Mouse (Mus musculus): ENCODE measurements around the gene Pomt1. TPM values are rescaled to one million over a fixed set of nuclear protein-coding genes. Genes with fewer than 3 reads are reported as not detected.

Pomt1 gene
- polyA plus RNA-seq, 1 experiment from 2014 or later, result 28.3 TPM

DNA sequence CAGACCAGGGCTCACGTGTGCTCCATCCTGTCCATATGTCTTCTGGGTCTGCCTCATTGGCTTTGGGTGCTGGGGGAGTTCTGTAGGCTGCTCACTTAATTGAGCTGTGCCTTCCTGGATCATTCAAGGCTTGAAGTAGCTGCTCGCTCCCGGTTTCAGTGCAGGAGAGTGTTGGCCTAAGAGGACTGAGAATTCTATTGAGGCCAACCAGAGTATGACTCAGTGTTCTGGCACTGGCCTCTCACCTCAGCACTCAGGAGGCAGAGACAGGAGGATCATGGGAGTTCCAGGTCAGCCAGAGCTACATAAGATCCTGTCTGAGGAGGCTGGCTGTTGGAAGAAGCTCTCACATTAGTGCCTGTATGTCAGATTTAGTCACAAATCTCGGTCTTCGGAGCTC, 18.3 kb upstream of the Pomt1 start:
- Histone ChIP-seq H3K4me2 (ENCODE audit: low read length) (no peak overlapping the region), H3K4me3 (replicated peaks; ENCODE audit: low read depth, low read length) (no peak overlapping the region), H3K27ac (replicated peaks; ENCODE audit: low read depth, low read length) (no peak overlapping the region), H3K27me3 (ENCODE audit: control insufficient read depth, insufficient read depth, low read length) (no peaks in the 10 kb centered on the region), H3K9me3 (ENCODE audit: control insufficient read depth, low read length) (no peaks in the 10 kb centered on the region), H3K9ac (replicated peaks; ENCODE audit: low read length) (no peak overlapping the region), H3K4me1 (ENCODE audit: control insufficient read depth, insufficient read depth, low read length) (no peaks in the 10 kb centered on the region), H3K36me3 (ENCODE audit: control insufficient read depth, insufficient read depth, low read length) (peaks cover 100% of the 10 kb centered on the region)
- WGBS, result 95% methylated on average over 5 of the region's 5 CpGs
- DNase-seq (no peak), ATAC-seq (ENCODE audit: low FRiP score, low TSS enrichment) (no peak)

DNA sequence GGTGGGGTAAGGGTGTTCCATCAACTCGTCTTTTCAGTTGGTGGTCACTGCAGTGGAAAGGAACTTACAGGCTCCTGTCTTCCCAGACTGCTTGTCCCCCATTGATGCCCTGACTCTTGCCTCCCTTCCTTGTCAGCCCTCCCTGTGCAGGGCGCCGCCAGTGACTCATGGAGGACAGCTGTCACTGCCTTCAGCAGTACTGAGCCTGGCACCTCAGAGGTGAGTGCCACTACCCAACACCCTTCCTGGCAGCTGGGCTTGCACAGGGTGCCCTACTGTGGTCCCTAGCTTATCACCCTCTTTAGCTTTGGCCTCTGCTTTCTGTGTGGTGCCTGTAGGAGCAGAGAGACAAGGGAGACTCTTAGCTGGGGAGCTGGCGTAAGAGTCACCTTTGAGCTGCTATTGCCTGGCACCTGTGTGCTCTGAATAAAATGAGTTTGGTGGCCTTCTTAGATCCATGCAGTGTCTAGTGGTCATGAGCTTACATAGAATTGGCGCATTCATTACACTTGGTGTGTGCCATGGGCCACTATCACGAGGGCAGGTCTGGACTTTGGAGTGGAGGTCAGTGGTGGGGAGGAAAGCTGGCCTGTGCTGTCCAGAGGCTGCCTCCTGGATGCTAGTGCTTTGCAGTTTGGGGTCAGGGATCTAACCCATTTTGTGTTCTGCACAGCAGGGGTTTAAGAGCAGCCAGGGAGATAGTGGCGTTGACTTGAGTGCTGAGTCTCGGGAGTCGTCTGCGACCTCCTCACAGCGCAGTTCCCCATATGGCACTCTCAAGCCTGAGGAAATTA, 17.7 kb upstream of the Pomt1 start:
- no peak for ATAC-seq (ENCODE audit: low FRiP score, low TSS enrichment)
- Histone ChIP-seq H3K4me2 (ENCODE audit: low read length) (no peak overlapping the region), H3K9me3 (ENCODE audit: control insufficient read depth, low read length) (no peaks in the 10 kb centered on the region), H3K27ac (replicated peaks; ENCODE audit: low read depth, low read length) (no peak overlapping the region), H3K9ac (replicated peaks; ENCODE audit: low read length) (no peak overlapping the region), H3K27me3 (ENCODE audit: control insufficient read depth, insufficient read depth, low read length) (no peaks in the 10 kb centered on the region), H3K4me1 (ENCODE audit: control insufficient read depth, insufficient read depth, low read length) (no peaks in the 10 kb centered on the region), H3K4me3 (replicated peaks; ENCODE audit: low read depth, low read length) (no peak overlapping the region), H3K36me3 (ENCODE audit: control insufficient read depth, insufficient read depth, low read length) (peaks cover 100% of the 10 kb centered on the region)
- WGBS, result 90% methylated on average over 11 of the region's 11 CpGs
- no peak for DNase-seq

DNA sequence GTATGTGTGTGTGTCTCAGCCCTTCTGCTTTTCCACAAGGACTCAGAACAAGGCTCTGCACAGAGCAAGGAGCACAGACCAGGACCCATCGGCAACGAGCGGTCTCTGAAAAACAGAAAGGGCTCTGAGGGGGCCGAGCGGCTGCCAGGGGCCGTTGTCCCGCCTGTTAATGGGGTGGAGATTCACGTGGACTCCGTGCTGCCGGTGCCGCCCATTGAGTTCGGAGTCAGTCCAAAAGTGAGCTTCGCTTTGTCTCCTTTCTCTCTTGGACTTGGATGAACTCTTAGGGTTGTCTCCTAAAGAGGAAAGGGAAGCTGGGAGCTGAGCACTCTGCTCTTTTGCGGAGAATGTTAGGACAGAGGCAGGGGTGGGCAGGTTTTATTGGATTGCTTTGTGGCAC, 16.9 kb upstream of the Pomt1 start:
- 94% methylated on average over 14 of the region's 14 CpGs for WGBS
- no peak overlapping the region for H3K4me2 ChIP-seq (ENCODE audit: low read length)
- peaks cover 100% of the 10 kb centered on the region for H3K36me3 ChIP-seq (ENCODE audit: control insufficient read depth, insufficient read depth, low read length)
- H3K27me3 ChIP-seq (ENCODE audit: control insufficient read depth, insufficient read depth, low read length), result no peaks in the 10 kb centered on the region
- no peaks in the 10 kb centered on the region for H3K9me3 ChIP-seq (ENCODE audit: control insufficient read depth, low read length)
- no peak overlapping the region for H3K9ac ChIP-seq (replicated peaks; ENCODE audit: low read length)
- H3K27ac ChIP-seq (replicated peaks; ENCODE audit: low read depth, low read length), result no peak overlapping the region
- DNase-seq (no peak), ATAC-seq (ENCODE audit: low FRiP score, low TSS enrichment) (no peak)
- H3K4me3 ChIP-seq (replicated peaks; ENCODE audit: low read depth, low read length), result no peak overlapping the region
- no peaks in the 10 kb centered on the region for H3K4me1 ChIP-seq (ENCODE audit: control insufficient read depth, insufficient read depth, low read length)

DNA sequence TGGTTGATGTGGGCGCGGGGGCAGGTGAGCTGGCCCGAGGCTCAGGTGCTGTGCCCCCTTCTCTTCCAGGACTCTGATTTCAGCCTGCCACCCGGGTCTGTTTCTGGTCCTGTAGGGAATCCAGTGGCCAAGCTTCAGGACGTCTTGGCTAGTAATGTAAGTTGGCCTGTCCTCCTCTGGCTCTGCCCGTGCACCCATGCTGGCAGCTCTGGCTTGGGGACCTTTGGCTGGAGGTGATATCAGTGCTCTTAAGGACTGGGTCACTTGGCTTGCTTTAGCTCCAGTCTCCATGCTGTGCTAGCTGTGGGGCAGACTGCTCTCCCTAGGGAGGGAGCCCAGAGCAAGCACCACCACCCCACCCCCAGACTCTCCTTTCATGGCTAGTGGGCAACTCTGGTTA, 16.4 kb upstream of the Pomt1 start:
- H3K27ac ChIP-seq (replicated peaks; ENCODE audit: low read depth, low read length), result no peak overlapping the region
- H3K36me3 ChIP-seq (ENCODE audit: control insufficient read depth, insufficient read depth, low read length), result peaks cover 100% of the 10 kb centered on the region
- H3K27me3 ChIP-seq (ENCODE audit: control insufficient read depth, insufficient read depth, low read length), result no peaks in the 10 kb centered on the region
- ATAC-seq (ENCODE audit: low FRiP score, low TSS enrichment) (no peak), DNase-seq (no peak)
- H3K4me2 ChIP-seq (ENCODE audit: low read length), result no peak overlapping the region
- no peak overlapping the region for H3K4me3 ChIP-seq (replicated peaks; ENCODE audit: low read depth, low read length)
- 95% methylated on average over 6 of the region's 6 CpGs for WGBS
- no peak overlapping the region for H3K9ac ChIP-seq (replicated peaks; ENCODE audit: low read length)
- no peaks in the 10 kb centered on the region for H3K9me3 ChIP-seq (ENCODE audit: control insufficient read depth, low read length)
- no peaks in the 10 kb centered on the region for H3K4me1 ChIP-seq (ENCODE audit: control insufficient read depth, insufficient read depth, low read length)

DNA sequence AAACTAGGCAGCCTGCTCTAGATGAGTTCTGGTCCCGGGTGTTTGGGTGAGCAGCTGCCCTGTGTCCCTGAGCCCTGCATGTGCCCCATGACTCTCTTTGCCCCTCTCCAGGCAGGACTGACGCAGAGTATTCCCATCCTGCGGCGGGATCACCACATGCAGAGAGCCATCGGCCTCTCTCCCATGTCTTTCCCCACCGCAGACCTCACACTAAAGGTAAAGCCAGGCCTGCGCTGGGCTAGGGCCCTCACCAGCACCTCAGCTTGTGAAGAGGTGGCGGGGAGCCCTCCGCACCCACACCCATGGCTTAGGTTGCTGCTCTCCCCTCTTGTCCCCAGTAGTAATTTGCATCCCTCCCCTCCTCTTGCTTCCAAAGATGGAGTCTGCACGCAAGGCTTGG, 15.4 kb upstream of the Pomt1 start:
- H3K27me3 ChIP-seq (ENCODE audit: control insufficient read depth, insufficient read depth, low read length), result no peaks in the 10 kb centered on the region
- H3K4me3 ChIP-seq (replicated peaks; ENCODE audit: low read depth, low read length), result no peak overlapping the region
- WGBS, result 94% methylated on average over 10 of the region's 10 CpGs
- peaks cover 100% of the 10 kb centered on the region for H3K36me3 ChIP-seq (ENCODE audit: control insufficient read depth, insufficient read depth, low read length)
- no peak overlapping the region for H3K27ac ChIP-seq (replicated peaks; ENCODE audit: low read depth, low read length)
- H3K9me3 ChIP-seq (ENCODE audit: control insufficient read depth, low read length), result no peaks in the 10 kb centered on the region
- ATAC-seq (ENCODE audit: low FRiP score, low TSS enrichment), result no peak
- H3K4me2 ChIP-seq (ENCODE audit: low read length), result no peak overlapping the region
- no peaks in the 10 kb centered on the region for H3K4me1 ChIP-seq (ENCODE audit: control insufficient read depth, insufficient read depth, low read length)
- DNase-seq, result no peak
- no peak overlapping the region for H3K9ac ChIP-seq (replicated peaks; ENCODE audit: low read length)

DNA sequence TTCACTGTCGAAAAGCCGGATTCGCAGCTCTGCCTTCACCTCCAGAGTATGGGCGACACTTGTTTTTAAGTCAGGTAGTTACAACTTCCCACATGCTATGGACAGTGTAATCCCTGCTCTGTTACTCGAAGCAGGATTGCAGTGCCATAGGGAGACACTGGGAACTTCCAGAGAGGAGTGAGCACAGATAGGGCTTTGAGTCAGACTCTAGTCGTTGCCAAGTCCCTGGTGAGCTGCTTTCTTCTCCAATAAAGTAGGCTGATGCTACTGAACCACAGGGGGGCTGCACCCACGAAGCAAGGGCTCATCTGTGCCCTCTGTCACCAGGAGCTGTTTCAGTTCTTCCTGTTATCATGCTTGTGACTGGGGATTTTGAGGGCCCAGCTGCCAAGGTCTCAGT, 14.8 kb upstream of the Pomt1 start:
- no peak overlapping the region for H3K9ac ChIP-seq (replicated peaks; ENCODE audit: low read length)
- H3K4me3 ChIP-seq (replicated peaks; ENCODE audit: low read depth, low read length), result no peak overlapping the region
- no peaks in the 10 kb centered on the region for H3K27me3 ChIP-seq (ENCODE audit: control insufficient read depth, insufficient read depth, low read length)
- H3K36me3 ChIP-seq (ENCODE audit: control insufficient read depth, insufficient read depth, low read length), result peaks cover 100% of the 10 kb centered on the region
- no peaks in the 10 kb centered on the region for H3K4me1 ChIP-seq (ENCODE audit: control insufficient read depth, insufficient read depth, low read length)
- DNase-seq, result no peak
- H3K27ac ChIP-seq (replicated peaks; ENCODE audit: low read depth, low read length), result no peak overlapping the region
- H3K9me3 ChIP-seq (ENCODE audit: control insufficient read depth, low read length), result no peaks in the 10 kb centered on the region
- no peak for ATAC-seq (ENCODE audit: low FRiP score, low TSS enrichment)
- WGBS, result 91% methylated on average over 7 of the region's 7 CpGs
- no peak overlapping the region for H3K4me2 ChIP-seq (ENCODE audit: low read length)

DNA sequence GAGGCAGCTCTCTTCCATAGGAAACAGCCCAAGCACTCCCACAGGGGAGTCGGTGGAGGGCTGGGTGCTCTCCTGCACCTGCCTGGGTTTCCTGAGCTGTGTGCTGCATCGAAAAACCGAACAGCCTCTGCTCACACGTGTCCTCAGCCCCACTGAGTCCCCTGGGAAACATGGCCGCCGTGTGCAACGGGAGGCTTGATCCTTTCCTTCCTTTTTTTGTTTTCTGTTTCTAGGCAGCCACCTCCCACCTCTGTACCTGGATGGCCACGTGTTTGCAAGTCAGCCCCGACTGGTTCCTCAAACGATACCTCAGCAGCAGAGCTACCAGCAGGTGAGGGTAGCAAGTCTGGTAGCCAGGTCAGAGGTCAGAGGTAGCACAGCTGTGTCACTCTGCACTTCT, 14.3 kb upstream of the Pomt1 start:
- Histone ChIP-seq H3K27ac (replicated peaks; ENCODE audit: low read depth, low read length) (no peak overlapping the region), H3K4me2 (ENCODE audit: low read length) (no peak overlapping the region), H3K9me3 (ENCODE audit: control insufficient read depth, low read length) (no peaks in the 10 kb centered on the region), H3K36me3 (ENCODE audit: control insufficient read depth, insufficient read depth, low read length) (peaks cover 100% of the 10 kb centered on the region), H3K9ac (replicated peaks; ENCODE audit: low read length) (no peak overlapping the region), H3K4me1 (ENCODE audit: control insufficient read depth, insufficient read depth, low read length) (no peaks in the 10 kb centered on the region), H3K27me3 (ENCODE audit: control insufficient read depth, insufficient read depth, low read length) (no peaks in the 10 kb centered on the region), H3K4me3 (replicated peaks; ENCODE audit: low read depth, low read length) (no peak overlapping the region)
- DNase-seq (no peak), ATAC-seq (ENCODE audit: low FRiP score, low TSS enrichment) (no peak)
- 93% methylated on average over 10 of the region's 10 CpGs for WGBS

DNA sequence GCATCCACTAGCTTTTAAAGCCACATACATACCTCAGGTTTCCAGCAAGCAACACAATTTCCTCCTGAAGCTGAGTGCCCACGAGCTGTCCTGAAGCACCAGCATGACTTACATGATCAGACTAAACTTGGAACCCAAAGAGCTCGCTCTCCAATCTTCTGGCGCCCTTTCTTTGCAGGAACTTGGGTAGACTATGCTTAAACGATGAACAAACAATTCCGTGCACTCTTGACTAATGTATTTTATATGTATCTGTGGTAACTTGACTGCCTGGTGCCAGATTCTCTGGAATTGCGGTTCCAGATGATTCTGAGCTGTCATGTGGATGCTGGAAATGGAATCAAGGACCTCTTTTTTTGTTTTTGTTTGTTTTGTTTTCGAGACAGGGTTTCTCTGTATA, 957 bp upstream of the Pomt1 start:
- H3K9ac ChIP-seq (replicated peaks; ENCODE audit: low read length), result peak overlapping the region; percentile 68; the same call in 1 of the 2 replicates
- H3K4me2 ChIP-seq (ENCODE audit: low read length), result peak overlapping the region; percentile 93
- ATAC-seq (ENCODE audit: low FRiP score, low TSS enrichment) (no peak), DNase-seq (no peak)
- peaks cover 55% of the 10 kb centered on the region for H3K36me3 ChIP-seq (ENCODE audit: control insufficient read depth, insufficient read depth, low read length)
- H3K9me3 ChIP-seq (ENCODE audit: control insufficient read depth, low read length), result no peaks in the 10 kb centered on the region
- 0 out of 2 replicates have a peak overlapping the region, but pooled peaks have one; percentile 82 for H3K27ac ChIP-seq (replicated peaks; ENCODE audit: low read depth, low read length)
- 39% methylated on average over 7 of the region's 7 CpGs for WGBS
- peaks cover 11% of the 10 kb centered on the region for H3K4me1 ChIP-seq (ENCODE audit: control insufficient read depth, insufficient read depth, low read length)
- H3K27me3 ChIP-seq (ENCODE audit: control insufficient read depth, insufficient read depth, low read length), result no peaks in the 10 kb centered on the region
- peak overlapping the region; percentile 67 for H3K4me3 ChIP-seq (replicated peaks; ENCODE audit: low read depth, low read length)
